Mouse (Mus musculus) kidney, adult 9 months (tissue): ENCODE data around the gene Bank1.

ENCODE experiments used
- DNase-seq: peaks from one replicate; pipeline ENCODE4 v3.0.0; 2022

The Bank1 gene

DNA sequence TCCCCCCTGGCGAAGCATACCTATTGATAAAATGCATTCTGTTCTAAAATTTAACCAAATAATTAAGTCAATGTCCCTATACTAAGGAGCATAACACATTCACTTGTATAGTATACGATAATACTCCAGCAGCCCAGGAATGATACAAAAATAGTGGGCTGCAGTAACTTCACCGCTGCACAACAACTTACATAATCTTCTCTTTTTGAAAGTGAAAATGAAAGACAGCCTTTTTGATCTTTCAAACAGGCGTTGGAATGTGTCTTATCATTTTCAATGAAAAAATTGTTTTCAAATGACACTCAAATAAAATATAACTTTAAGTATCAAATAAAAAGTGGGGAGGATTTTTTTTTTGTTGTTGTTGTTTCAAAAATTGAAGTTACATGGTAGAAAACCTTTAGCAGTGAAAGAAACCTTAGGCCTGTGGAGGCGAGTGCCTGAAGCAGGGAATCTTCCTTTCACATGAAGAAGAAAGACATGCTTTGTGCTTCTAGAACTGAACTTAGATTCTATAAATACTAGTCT lies 224.8 kb downstream of the Bank1 start:
- no peak for DNase-seq

DNA sequence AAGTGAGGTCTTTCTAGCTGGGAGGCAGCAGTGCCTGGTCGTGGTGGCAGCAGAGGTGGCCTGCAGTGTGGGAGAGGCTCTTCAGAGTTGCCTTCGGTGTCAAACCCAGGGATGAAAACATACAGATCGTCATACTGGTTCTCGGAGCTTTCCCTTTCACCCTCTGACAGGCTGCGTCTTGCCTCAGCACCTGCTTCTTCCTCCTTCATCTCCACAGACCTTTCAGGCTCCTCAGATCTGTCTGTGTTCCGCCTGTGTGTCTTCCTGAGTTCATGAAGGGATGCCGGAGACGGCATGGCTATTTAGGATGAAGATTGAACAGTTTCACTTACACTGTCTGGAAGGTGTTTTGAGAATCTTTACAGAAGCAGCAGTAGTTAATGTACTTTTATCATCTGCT lies 225.6 kb downstream of the Bank1 start:
- no peak for DNase-seq

DNA sequence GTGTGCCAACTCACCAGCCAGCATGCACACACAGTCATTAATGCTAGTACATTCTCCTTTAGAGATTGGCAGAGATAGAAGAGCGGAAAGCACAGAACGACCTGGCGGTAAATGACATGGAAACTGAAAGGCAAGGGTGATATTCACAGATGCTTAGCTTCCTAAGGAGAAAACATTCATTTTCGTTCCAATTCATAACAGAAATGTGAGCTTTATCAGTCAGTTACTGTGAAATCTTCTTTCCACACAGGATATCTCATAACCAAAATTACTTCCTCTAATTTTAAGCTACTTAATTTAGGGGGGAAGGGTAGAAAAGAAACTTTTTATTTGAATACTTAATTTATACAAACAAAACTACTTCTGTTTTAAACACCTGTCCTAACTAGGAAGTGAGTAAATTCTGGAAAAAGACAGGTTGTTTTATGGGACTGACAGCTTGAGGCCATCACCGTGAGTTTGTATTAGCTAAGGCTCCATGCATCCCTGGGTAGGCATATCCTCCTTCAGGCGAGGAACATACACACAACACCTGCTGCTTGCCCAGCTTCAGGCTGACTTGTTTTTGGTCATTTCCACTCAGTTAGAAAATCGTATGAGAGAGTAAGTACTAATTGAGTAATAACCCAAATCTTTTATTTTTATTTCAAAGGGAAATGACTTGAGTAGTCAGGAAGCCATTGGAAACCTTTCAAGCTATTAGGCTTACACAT lies 238.8 kb downstream of the Bank1 start:
- DNase-seq, result no peak

- DNase-seq, result no peak
Observed at GRCm38 (mm10) chr3:136086431-136086830, 239.4 kb downstream of the Bank1 start.

GRCm38 (mm10) chr3:136085077-136085476 lies 240.8 kb downstream of the Bank1 start:
- no peak for DNase-seq

- DNase-seq, result peak; percentile 25
Observed at GRCm38 (mm10) chr3:136084066-136084465, 241.8 kb downstream of the Bank1 start.

- no peak for DNase-seq
Observed at GRCm38 (mm10) chr3:136081264-136081663, 244.6 kb downstream of the Bank1 start.

- peak; percentile 21 for DNase-seq
Observed at GRCm38 (mm10) chr3:136078535-136078934, 247.3 kb downstream of the Bank1 start.

DNA sequence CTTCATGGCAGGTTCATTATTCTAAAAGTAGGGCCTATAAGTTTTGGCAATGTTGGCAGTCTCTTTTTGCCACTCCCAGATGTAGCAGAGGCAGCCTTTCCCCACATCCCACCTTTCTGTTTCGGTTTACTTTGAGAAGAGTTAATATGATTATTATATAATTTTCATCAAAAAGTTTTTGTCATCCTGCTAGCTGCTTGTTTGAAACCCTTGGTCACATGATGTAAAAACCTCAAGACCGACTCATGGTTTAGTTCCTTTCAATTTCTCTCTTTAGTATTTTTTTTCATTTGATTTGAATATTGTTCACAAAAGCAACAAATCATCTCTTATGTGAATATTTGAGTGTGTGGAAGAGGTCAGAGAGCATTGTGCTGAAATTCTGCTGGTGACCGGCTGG lies 255.5 kb downstream of the Bank1 start:
- DNase-seq, result no peak

- DNase-seq, result no peak
Observed at GRCm38 (mm10) chr3:136061907-136062306, 264.0 kb downstream of the Bank1 start.

GRCm38 (mm10) chr3:136050635-136051034 lies 275.2 kb downstream of the Bank1 start:
- no peak for DNase-seq

DNA sequence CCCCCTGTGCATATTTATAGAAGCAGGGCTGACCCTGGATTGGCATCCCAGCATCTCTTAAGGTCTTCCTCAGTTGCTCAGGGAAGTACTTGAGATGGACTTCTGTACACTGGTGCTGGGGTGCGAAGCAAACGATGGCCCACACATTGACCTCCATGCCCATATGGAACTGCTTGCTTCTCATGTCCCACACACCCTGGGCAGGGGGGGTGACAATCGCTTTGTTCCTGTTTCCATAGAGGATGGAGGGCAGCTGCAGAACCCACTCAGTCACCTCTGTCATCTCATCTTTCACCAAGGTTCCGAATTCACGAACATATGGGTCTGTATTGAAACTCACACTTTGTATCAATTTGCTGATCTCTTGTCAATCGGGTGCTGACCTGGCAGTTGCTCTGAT lies 275.7 kb downstream of the Bank1 start:
- DNase-seq, result no peak

- peak; percentile 74 for DNase-seq
Observed at GRCm38 (mm10) chr3:136048026-136048425, 277.8 kb downstream of the Bank1 start.

- no peak for DNase-seq
Observed at GRCm38 (mm10) chr3:136045381-136045780, 280.5 kb downstream of the Bank1 start.

DNA sequence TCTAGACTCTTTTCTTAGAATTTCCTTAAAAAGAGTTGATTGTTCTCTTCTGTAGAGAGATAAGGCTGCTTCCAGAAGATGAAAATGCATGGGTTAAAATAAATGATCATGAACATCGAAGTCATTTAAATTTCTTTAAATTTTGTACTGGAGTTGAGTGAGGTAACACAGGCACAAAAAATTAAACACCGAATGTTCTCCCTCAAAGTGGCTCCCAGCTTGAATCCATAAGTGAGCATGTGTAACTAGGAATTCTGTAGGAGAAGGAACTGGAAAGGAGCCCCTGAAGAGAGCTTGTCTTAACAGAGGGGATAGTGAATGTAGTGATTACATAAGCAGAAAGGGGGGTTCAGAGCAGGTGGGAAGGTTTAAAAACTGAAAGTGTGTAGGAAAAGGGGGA lies 285.8 kb downstream of the Bank1 start:
- no peak for DNase-seq

DNA sequence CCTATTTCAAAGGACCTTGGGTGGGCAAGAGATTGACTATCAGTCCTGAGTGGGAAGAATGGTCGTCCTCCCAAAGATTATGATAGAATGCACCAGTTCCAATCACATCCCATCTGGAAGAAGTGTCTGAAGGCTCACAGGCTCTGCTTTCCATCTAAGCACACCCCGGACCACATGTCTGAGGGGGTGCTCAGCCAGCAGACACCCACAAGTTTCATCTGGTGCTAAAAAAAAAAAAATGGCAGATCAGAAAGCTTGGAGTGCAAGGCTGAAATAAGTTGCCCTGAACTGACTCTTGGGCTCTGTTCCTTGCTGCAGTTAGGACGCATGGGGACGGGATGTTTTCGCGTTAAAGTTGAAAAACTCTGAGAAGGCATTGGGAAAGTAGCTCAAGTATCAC lies 286.4 kb downstream of the Bank1 start:
- DNase-seq, result no peak

GRCm38 (mm10) chr3:136037254-136037653 lies 288.6 kb downstream of the Bank1 start:
- no peak for DNase-seq

GRCm38 (mm10) chr3:136035784-136036183 lies 290.1 kb downstream of the Bank1 start:
- no peak for DNase-seq

- no peak for DNase-seq
Observed at GRCm38 (mm10) chr3:136024876-136025275, 301.0 kb downstream of the Bank1 start.

DNA sequence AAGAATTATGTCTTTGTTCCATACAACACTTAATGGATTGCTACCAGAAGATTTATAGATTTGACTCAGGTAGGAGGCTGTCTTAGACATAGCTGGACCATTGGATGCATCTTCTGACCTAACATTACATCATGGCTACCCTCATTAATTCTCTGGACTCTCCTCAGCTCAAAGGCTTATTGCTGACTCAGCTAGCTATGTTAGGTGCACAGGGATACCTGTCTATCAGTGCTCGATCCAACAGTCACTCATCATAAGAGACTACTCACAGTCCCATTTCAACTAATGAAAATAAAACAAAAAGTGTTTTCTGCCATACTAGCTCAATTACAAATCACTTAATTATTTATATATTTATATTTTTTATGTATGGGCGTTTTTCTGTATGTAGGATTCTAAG lies 308.3 kb downstream of the Bank1 start:
- no peak for DNase-seq

GRCm38 (mm10) chr3:136010616-136011015 lies 315.2 kb downstream of the Bank1 start:
- no peak for DNase-seq

GRCm38 (mm10) chr3:136007846-136008245 lies 318.0 kb downstream of the Bank1 start:
- no peak for DNase-seq

DNA sequence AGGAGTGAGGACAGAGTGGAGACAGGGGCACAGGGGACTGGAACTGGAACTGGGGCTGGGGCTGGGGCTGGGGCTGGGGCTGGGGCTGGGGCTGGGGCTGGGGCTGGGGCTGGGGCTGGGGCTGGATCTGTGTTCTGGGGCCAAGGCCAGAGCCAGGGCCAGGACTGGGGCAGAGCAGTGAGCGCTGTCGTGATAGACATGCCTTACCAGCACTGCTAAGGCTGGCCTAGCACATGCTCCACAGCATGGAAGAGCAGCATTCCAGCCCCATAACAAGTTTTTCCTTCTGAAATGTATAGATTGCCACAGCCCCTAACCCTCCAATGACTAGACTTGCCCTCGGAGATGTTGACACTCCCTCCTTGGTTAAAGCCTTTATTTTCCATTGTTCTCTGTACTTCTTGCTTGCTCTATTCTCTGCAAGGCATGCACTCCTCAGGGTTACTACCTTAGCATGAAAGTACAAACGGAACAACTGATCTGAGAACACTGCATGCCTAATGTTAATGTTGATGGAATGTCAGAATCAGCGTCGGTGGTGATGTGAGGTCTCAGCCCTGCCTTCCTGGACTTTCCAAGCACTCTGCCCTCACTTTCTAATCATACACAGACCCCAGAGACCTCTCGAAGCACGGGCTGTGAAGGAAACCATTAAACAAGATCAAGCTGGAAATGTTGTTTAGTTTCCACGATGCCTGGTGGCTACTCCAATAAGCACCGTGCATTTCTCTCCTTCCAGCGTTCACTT lies 318.6 kb downstream of the Bank1 start:
- DNase-seq, result no peak
